Comparison of ENCODE assay signal across 21 mouse cellular contexts in genomic region chr1:76466562-76466961, GRCm38 (mm10).
DNase-seq lines count a peak whose midpoint lies in the region; ATAC-seq and TF ChIP-seq lines count a peak whose summit lies in the region.
"Had no signal": no experiment of that assay in that cellular context is flagged by ENCODE, and none has a peak within 500 bp of the region (broad histone marks: within the 10 kb centered on the region; RNA-seq: fewer than 3 reads in every experiment).

No protein-coding gene starts in this region.

- no peaks in the 10 kb centered on the region for H3K27me3 ChIP-seq in forebrain, postnatal 0 days (ENCODE audit: insufficient read depth, low read length)
- H3K27me3 ChIP-seq in forebrain, embryonic 15.5 days, result no peaks in the 10 kb centered on the region
- H3K27me3 ChIP-seq: embryonic facial prominence, embryonic 12.5 days; forebrain, embryonic 12.5 days; heart, embryonic 15.5 days; hindbrain, embryonic 13.5 days had no signal

- peak; percentile 51 for DNase-seq in forebrain, postnatal 0 days
- DNase-seq in layer of hippocampus, adult 2 months (ENCODE audit: low spot score in 2 of 2), result peak; percentile 56 to 77
- DNase-seq in layer of hippocampus, postnatal 25 days (ENCODE audit: extremely low spot score in 1 of 2, low spot score in 1 of 2), result no peak
- peak; percentile 53 for DNase-seq in brain, embryonic 14.5 days (ENCODE audit: low read depth)
- peak; percentile 66 for DNase-seq in layer of hippocampus, adult 9-11 months
- DNase-seq in urinary bladder, postnatal 4 days (ENCODE audit: low spot score in 2 of 2), result no peak
- no peak for DNase-seq in ovary, adult 18-20 months (ENCODE audit: low spot score)
- DNase-seq: adrenal gland, adult 2 months; adrenal gland, postnatal 36 days; cerebellum, adult 18-20 months; cerebellum, adult 9-11 months; gastrocnemius, postnatal 14 days; heart, adult 2 months; heart, postnatal 14 days had no signal

- TF ChIP-seq CTCF in forebrain, postnatal 0 days (IDR thresholded peaks at IDR 0.05; ENCODE audit: low read depth), result no peak
- no peak for TF ChIP-seq CTCF in layer of hippocampus, adult 2 months (conservative IDR thresholded peaks at IDR 0.05)
- no peak for TF ChIP-seq CTCF in brain, embryonic 14.5 days (IDR thresholded peaks at IDR 0.05; ENCODE audit: borderline replicate concordance, extremely low read depth, insufficient read depth, insufficient read length)

- no peak overlapping the region for H3K4me3 ChIP-seq in forebrain, postnatal 0 days (ENCODE audit: low read depth, low read length)
- H3K4me3 ChIP-seq in forebrain, embryonic 15.5 days, result no peak overlapping the region
- H3K4me3 ChIP-seq in layer of hippocampus, adult 2 months, result no peak overlapping the region
- H3K4me3 ChIP-seq: embryonic facial prominence, embryonic 12.5 days; forebrain, embryonic 12.5 days; heart, adult 2 months; heart, embryonic 15.5 days; hindbrain, embryonic 13.5 days had no signal

- no peak overlapping the region for H3K9ac ChIP-seq in forebrain, postnatal 0 days
- H3K9ac ChIP-seq in forebrain, embryonic 15.5 days (replicated peaks), result no peak overlapping the region
- H3K9ac ChIP-seq: embryonic facial prominence, embryonic 12.5 days; forebrain, embryonic 12.5 days; heart, embryonic 15.5 days; hindbrain, embryonic 13.5 days had no signal

- no peaks in the 10 kb centered on the region for H3K9me3 ChIP-seq in forebrain, postnatal 0 days (ENCODE audit: low read length)
- H3K9me3 ChIP-seq in forebrain, embryonic 15.5 days, result no peaks in the 10 kb centered on the region
- H3K9me3 ChIP-seq: embryonic facial prominence, embryonic 12.5 days; forebrain, embryonic 12.5 days; heart, embryonic 15.5 days; hindbrain, embryonic 13.5 days had no signal

- ATAC-seq in forebrain, postnatal 0 days, result no peak
- ATAC-seq in forebrain, embryonic 15.5 days (replicated peaks), result no peak
- ATAC-seq: hindbrain, postnatal 0 days had no signal

- H3K27ac ChIP-seq in forebrain, postnatal 0 days (ENCODE audit: low read depth, low read length), result no peak overlapping the region
- H3K27ac ChIP-seq in forebrain, embryonic 15.5 days (replicated peaks), result no peak overlapping the region
- H3K27ac ChIP-seq in layer of hippocampus, adult 2 months, result peak overlapping the region; percentile 74
- H3K27ac ChIP-seq: embryonic facial prominence, embryonic 12.5 days; forebrain, embryonic 12.5 days; heart, adult 2 months; heart, embryonic 15.5 days; hindbrain, embryonic 13.5 days; hindbrain, postnatal 0 days had no signal

- no peak overlapping the region for H3K4me2 ChIP-seq in forebrain, postnatal 0 days (ENCODE audit: low read depth)
- no peak overlapping the region for H3K4me2 ChIP-seq in forebrain, embryonic 15.5 days (replicated peaks)
- H3K4me2 ChIP-seq: embryonic facial prominence, embryonic 12.5 days; forebrain, embryonic 12.5 days; heart, embryonic 11.5 days; heart, embryonic 15.5 days; hindbrain, embryonic 13.5 days had no signal

- no peaks in the 10 kb centered on the region for H3K4me1 ChIP-seq in forebrain, postnatal 0 days (ENCODE audit: insufficient read depth)
- H3K4me1 ChIP-seq in forebrain, embryonic 15.5 days, result no peaks in the 10 kb centered on the region
- H3K4me1 ChIP-seq: forebrain, embryonic 12.5 days; heart, embryonic 15.5 days; hindbrain, embryonic 13.5 days had no signal

- no peak for TF ChIP-seq POLR2A in brain, embryonic 14.5 days (IDR thresholded peaks at IDR 0.05; ENCODE audit: borderline replicate concordance, extremely low read depth, insufficient read depth, insufficient read length, poor library complexity, severe bottlenecking)

- no peaks in the 10 kb centered on the region for H3K36me3 ChIP-seq in forebrain, postnatal 0 days (ENCODE audit: insufficient read depth)
- H3K36me3 ChIP-seq in forebrain, embryonic 15.5 days, result no peaks in the 10 kb centered on the region
- H3K36me3 ChIP-seq: embryonic facial prominence, embryonic 12.5 days; forebrain, embryonic 12.5 days; heart, embryonic 15.5 days; hindbrain, embryonic 13.5 days had no signal

- WGBS in forebrain, postnatal 0 days, result 58% methylated on average over 2 of the region's 2 CpGs
- 73% methylated on average over 2 of the region's 2 CpGs for WGBS in forebrain, embryonic 15.5 days

Comparison
In these comparisons a context has a peak if more than half of its experiments do, and no peak if none do; other contexts are left out.
1. DNase-seq: peak in forebrain, postnatal 0 days (single experiment), layer of hippocampus, adult 2 months (2 of 2), brain, embryonic 14.5 days (single experiment) and layer of hippocampus, adult 9-11 months (single experiment); none in layer of hippocampus, postnatal 25 days (0 of 2), urinary bladder, postnatal 4 days (0 of 2) and ovary, adult 18-20 months (single experiment).